Mouse (Mus musculus): ENCODE results near the gene Fgf2. TPM values are rescaled to one million over a fixed set of nuclear protein-coding genes. Genes with fewer than 3 reads are reported as not detected.

Gene Fgf2
- total RNA-seq, 2 experiments from 2014 or later: 0.23 TPM; not detected in 1

- no peak for ATAC-seq (replicated peaks; ENCODE audit: low FRiP score, poor library complexity, severe bottlenecking)
These were observed 53.8 kb downstream of the Fgf2 start for GRCm38 (mm10) chr3:37401729-37402610.

- no peak for ATAC-seq (replicated peaks; ENCODE audit: low FRiP score, poor library complexity, severe bottlenecking)
These were observed 59.5 kb downstream of the Fgf2 start for GRCm38 (mm10) chr3:37407598-37407997.

GRCm38 (mm10) chr3:37413446-37413845 lies 65.3 kb downstream of the Fgf2 start:
- no peak for ATAC-seq (replicated peaks; ENCODE audit: low FRiP score, poor library complexity, severe bottlenecking)

GRCm38 (mm10) chr3:37414413-37414960 lies 66.3 kb downstream of the Fgf2 start:
- no peak for ATAC-seq (replicated peaks; ENCODE audit: low FRiP score, poor library complexity, severe bottlenecking)

- no peak for ATAC-seq (replicated peaks; ENCODE audit: low FRiP score, poor library complexity, severe bottlenecking)
These were observed 70.2 kb downstream of the Fgf2 start for GRCm38 (mm10) chr3:37418341-37418740.

- ATAC-seq (replicated peaks; ENCODE audit: low FRiP score, poor library complexity, severe bottlenecking): peak; percentile 35
These were observed 70.9 kb downstream of the Fgf2 start for GRCm38 (mm10) chr3:37418961-37419457.

- ATAC-seq (replicated peaks; ENCODE audit: low FRiP score, poor library complexity, severe bottlenecking): peak; percentile 83
These were observed 71.4 kb downstream of the Fgf2 start, which contains the start of gene Spata5 for GRCm38 (mm10) chr3:37419458-37419991. Spata5 (plus strand) TSS chr3:37419896.

GRCm38 (mm10) chr3:37420072-37420471 lies 71.9 kb downstream of the Fgf2 start, which contains the start of gene Nudt6:
Nudt6 (minus strand) TSS chr3:37420211.
- ATAC-seq (replicated peaks; ENCODE audit: low FRiP score, poor library complexity, severe bottlenecking): peak; percentile 75

GRCm38 (mm10) chr3:37420641-37421040 lies 72.5 kb downstream of the Fgf2 start:
- no peak for ATAC-seq (replicated peaks; ENCODE audit: low FRiP score, poor library complexity, severe bottlenecking)

GRCm38 (mm10) chr3:37421179-37421578 lies 73.0 kb downstream of the Fgf2 start:
- ATAC-seq (replicated peaks; ENCODE audit: low FRiP score, poor library complexity, severe bottlenecking): no peak

- no peak for ATAC-seq (replicated peaks; ENCODE audit: low FRiP score, poor library complexity, severe bottlenecking)
These were observed 77.9 kb downstream of the Fgf2 start for GRCm38 (mm10) chr3:37426069-37426468.

GRCm38 (mm10) chr3:37430359-37430758 lies 82.2 kb downstream of the Fgf2 start:
- ATAC-seq (replicated peaks; ENCODE audit: low FRiP score, poor library complexity, severe bottlenecking): no peak

- no peak for ATAC-seq (replicated peaks; ENCODE audit: low FRiP score, poor library complexity, severe bottlenecking)
These were observed 91.6 kb downstream of the Fgf2 start for GRCm38 (mm10) chr3:37439770-37440169.

- ATAC-seq (replicated peaks; ENCODE audit: low FRiP score, poor library complexity, severe bottlenecking): no peak
These were observed 95.3 kb downstream of the Fgf2 start for GRCm38 (mm10) chr3:37443409-37443808.

GRCm38 (mm10) chr3:37455992-37456391 lies 107.8 kb downstream of the Fgf2 start:
- no peak for ATAC-seq (replicated peaks; ENCODE audit: low FRiP score, poor library complexity, severe bottlenecking)

Other genes starting within 250 kb of the Fgf2 start
- 1.3 TPM in 1 of 2 replicates, not detected in the other for gene Il2, start 222.4 kb upstream of the Fgf2 start, total RNA-seq (2015; ENCODE audit: low replicate concordance)
- gene Il2, start 222.4 kb upstream of the Fgf2 start, total RNA-seq (2017; ENCODE audit: low replicate concordance): not detected in 2 replicates
- not detected in 2 replicates for gene Il21, start 115.7 kb upstream of the Fgf2 start, total RNA-seq (2015; ENCODE audit: low replicate concordance)
- gene Il21, start 115.7 kb upstream of the Fgf2 start, total RNA-seq (2017; ENCODE audit: low replicate concordance): not detected in 2 replicates
- gene Bbs12, start 35.8 kb upstream of the Fgf2 start, total RNA-seq (2015; ENCODE audit: low replicate concordance): 0.72 TPM in 1 of 2 replicates, not detected in the other
- gene Bbs12, start 35.8 kb upstream of the Fgf2 start, total RNA-seq (2017; ENCODE audit: low replicate concordance): 0.83 and 2.6 TPM in 2 replicates
- 1.8 and 12.6 TPM in 2 replicates for gene Cetn4, start 35.6 kb upstream of the Fgf2 start, total RNA-seq (2015; ENCODE audit: low replicate concordance)
- 2.1 and 16.5 TPM in 2 replicates for gene Cetn4, start 35.6 kb upstream of the Fgf2 start, total RNA-seq (2017; ENCODE audit: low replicate concordance)
- 4.2 and 14.4 TPM in 2 replicates for gene Spata5, start 71.5 kb downstream of the Fgf2 start, total RNA-seq (2015; ENCODE audit: low replicate concordance)
- 8.3 and 31.3 TPM in 2 replicates for gene Spata5, start 71.5 kb downstream of the Fgf2 start, total RNA-seq (2017; ENCODE audit: low replicate concordance)
- gene Nudt6, start 71.9 kb downstream of the Fgf2 start, total RNA-seq (2015; ENCODE audit: low replicate concordance): not detected in 2 replicates
- 2.2 TPM in 1 of 2 replicates, not detected in the other for gene Nudt6, start 71.9 kb downstream of the Fgf2 start, total RNA-seq (2017; ENCODE audit: low replicate concordance)